Mouse (Mus musculus) cerebellum, adult 8-10 months (tissue): ENCODE measurements at regions not wholly inside any gene's neighbourhood (a gene's known extent, or its start where the extent isn't known, plus 50 kb on each side); places are given as distances from the start of the nearest gene placed in this dataset.

Experiments
- DNase-seq: peaks from one replicate; pipeline ENCODE4 v3.0.0; 2022

GRCm38 (mm10) chr3:148656187-148656586, 334.2 kb downstream of the Adgrl2 start:
- DNase-seq: no peak

DNA sequence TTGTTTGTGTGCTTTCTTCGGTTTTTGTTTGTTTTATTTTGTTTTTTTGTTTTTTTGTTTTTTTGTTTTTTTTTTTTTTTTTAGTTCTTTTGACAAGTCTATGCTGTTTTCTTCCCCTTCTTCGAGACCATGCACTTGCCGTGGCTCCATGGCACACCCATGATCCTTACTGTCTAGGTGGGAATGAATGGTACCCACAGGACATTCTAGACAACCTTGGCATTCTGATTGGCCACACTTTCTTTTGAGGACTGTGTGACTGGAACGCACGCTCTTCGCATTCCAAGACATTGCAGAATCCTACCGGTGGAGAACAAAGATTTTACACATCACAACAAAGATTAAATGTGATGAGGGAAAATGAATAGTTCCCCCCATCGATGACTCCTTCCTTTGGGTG, 340.1 kb downstream of the Adgrl2 start:
- DNase-seq: no peak

DNA sequence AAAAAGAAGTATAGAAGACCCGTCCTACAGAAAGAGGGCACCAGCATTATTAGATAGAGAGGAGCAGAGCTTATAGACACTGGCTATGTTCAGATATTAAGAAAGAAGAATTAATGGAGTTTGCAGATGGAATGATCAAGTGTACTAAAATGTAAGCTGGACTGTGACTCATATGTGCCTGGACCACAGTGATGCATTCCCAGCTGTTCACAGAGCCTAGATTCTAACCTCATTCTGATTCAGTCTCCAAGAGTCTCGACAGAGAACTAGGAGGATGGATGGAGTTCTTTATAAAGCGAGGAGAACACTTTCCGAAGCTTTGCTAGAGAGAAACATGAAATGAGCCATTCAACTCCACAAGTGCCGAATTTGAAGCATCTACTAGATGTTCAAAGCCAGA, 345.4 kb downstream of the Adgrl2 start:
- DNase-seq: no peak

DNA sequence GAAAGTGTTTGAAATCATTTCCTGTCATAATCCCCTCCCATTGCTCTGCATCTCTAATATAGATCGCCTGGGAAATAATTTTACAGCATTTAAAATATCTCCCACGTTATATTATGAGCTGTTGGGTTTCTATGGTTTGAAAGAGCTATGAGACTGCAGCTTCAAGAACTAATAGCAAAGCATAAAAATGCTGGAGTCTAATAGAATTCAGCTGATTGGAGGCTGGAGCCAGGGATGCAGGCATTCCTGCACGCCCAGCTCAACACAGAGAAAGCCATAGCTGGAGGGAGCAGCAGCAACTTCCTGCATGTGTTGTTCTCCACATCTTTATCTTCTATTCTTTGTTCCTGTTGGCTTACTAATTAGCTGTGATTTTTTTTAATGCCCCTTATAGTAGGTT, 348.8 kb downstream of the Adgrl2 start:
- DNase-seq: no peak

DNA sequence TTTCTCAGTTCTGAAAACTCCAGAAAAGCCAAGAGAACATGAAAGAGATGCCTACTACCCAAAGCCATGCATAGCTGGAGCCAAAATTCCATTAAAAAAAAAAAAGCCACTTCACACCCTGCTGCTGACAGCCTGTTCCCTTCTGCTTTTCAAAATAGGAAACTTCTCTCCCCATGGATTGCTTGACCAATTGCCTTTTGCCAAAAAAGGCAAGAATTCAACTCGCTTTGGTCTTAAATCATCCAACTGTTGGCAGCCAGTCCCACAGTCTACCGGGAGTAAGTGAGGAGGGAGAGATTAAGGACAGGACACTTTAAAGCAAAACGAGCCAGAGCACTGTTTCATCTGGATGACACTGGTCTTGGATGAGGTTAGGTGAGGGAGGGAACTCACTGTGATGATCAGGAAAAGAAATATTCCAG, 349.7 kb downstream of the Adgrl2 start:
- DNase-seq: no peak

- DNase-seq: no peak
Observed at GRCm38 (mm10) chr3:148635101-148635500, 355.3 kb downstream of the Adgrl2 start.

DNA sequence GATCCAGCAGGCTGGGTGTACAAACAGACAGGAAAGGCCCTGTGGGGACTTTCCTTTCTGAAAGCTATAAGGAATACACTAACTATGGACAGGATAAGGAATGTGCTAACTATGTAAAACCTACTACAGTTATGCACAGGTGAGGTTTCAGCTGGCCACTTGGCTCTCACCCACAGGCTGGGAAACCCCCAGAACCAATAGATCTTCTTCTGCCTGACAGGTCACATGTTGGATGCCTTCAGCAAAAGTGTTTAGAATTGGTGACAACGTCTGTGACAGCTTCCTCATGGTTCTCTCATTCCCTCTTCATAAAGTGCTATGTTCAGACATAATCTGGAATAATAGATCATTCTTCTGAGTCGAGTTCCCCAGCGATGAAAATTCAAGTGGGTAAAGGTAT, 356.0 kb downstream of the Adgrl2 start:
- no peak for DNase-seq

- DNase-seq: no peak
Observed at GRCm38 (mm10) chr3:148633291-148633690, 357.1 kb downstream of the Adgrl2 start.

- no peak for DNase-seq
Observed at GRCm38 (mm10) chr3:148632449-148632848, 357.9 kb downstream of the Adgrl2 start.

- DNase-seq: no peak
Observed at GRCm38 (mm10) chr3:148631415-148632192, 358.8 kb downstream of the Adgrl2 start.

DNA sequence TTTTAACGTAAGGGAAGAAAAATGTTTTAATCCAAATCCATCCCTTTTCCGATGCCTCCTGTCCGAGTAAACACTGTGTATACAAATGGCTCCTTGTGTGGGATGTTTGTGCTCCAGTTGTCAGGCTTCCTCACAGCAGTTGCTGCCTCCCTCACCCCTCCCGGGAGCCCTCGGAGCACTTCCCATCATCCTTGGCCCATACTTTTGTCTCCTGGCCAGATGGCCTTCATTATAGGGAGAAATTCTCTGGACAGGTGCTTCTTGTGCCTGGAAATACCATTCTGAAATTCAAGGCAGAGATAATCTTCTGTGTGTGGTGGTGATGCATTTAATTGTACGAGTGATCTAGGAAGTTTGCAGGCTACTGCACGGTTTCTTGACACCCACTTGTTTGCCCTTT, 359.5 kb downstream of the Adgrl2 start:
- no peak for DNase-seq

GRCm38 (mm10) chr3:148614971-148615671, 375.2 kb downstream of the Adgrl2 start:
- no peak for DNase-seq

DNA sequence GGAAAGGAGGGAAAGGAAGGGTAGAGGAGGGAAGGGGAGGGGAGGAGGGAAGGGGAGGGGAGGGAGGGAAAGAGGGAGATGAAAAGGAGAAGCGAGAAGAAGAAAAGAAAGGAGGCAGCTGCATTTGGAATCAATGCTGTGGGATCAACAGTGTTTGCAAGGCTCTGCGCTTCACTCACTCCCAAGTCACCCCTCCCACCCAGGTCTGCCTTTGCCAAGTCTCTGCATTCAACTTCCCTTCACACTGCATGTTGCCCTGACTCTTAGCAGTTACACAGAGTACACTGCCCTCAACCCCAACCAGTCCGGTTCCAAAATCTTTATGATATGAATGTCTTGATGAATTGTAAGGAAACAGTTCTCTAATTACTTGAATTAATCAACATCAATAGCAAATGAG, 376.9 kb downstream of the Adgrl2 start:
- no peak for DNase-seq

DNA sequence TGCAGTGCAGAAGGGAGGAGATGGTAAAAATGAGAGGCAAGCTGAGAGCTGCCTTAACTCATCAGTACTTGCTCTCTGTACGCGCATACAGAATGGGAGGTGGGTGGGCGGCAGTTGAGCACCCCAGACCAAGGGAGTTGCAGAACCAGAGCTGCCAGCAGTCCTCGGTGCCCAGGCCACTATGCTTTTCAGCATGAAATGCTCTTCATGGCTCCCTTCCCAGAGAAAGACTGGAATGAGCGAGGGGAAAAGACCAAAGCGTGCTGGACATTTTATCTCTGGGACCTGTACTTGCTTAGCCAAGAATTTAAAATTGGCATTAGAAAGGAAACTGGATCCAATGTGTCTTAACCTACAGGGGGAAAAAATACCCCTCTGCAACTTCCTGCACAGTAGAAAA, 387.1 kb downstream of the Adgrl2 start:
- no peak for DNase-seq

DNA sequence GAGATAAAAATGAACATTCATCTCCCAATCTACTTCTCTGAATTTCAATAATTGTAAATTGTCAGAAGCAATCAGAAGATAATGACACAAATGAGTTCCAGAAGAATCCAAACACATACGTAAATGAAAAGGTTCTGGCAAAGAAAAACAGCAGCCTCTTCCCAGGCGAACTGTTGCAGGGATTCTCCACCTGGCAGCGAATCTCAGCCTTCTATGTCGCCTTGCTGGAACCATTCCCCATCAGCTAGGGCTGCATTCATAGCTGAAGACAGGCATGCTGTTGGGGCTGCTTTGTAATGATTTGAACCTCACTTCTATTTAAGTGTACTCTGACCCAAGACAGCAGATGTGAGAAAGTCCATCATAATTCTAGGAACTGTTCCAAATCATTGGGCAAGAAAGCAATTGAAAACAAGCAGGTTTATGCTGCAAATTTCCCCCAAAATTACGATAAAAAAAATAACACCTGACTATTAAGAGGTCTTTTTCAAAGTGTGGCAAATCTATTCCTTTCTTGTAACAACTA, 387.6 kb downstream of the Adgrl2 start:
- no peak for DNase-seq

DNA sequence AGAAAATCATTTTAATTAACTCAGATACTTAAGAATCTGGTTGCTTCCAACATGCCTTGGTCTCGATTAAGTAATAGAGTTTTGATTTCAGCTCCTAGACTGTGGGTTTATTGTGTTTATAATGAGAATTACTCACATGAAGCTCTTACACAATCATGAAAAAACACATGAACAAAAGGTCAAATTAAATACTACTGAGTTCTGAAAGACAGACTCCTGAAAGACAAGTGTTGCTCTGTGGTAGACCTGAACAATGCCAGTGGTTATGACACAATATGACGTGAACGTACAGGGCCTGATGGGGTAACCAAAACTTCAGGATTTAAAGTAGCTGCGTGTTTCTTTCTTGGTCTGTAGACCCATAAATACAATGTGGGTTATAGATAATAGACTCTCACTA, 394.8 kb downstream of the Adgrl2 start:
- DNase-seq: no peak

- DNase-seq: no peak
Observed at GRCm38 (mm10) chr3:148589556-148589955, 400.8 kb downstream of the Adgrl2 start.

DNA sequence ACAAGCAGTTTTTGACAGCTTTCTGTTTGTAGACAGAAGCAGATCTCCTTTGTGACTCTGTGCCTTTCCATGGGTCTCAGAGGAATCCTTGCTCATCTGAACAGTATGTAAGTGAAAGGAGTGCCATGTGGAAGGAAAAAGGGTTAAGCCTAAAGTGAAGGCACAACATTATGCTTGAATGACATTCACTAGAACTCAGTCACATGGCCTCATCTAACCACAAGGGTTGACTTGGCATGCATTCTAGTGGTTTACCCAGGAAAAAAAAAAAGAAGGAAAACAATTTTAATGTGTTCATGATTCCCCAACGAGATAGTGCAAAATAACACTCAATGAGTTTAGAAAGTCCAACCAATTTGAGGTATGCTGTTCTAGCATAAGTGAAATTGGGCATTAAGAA, 414.6 kb downstream of the Adgrl2 start:
- no peak for DNase-seq

DNA sequence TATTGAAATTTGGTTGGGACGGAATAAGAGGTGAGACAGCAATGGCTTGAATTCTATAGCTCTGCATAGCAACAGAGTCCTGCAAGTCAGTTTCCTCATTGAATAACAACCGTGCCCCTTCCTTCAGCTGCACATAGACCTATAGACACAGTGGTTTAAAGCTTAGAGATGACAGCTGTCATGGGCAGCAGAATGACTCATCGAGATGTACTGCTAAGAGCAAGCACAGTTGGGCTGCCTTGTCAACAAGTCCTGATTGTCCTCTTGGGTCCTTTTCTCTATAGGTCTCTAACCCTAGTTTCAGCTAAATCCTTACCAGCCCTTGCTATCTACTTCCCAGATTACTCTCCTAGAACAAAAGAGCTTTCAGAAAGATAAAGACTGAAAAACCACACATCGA, 417.9 kb downstream of the Adgrl2 start:
- no peak for DNase-seq

DNA sequence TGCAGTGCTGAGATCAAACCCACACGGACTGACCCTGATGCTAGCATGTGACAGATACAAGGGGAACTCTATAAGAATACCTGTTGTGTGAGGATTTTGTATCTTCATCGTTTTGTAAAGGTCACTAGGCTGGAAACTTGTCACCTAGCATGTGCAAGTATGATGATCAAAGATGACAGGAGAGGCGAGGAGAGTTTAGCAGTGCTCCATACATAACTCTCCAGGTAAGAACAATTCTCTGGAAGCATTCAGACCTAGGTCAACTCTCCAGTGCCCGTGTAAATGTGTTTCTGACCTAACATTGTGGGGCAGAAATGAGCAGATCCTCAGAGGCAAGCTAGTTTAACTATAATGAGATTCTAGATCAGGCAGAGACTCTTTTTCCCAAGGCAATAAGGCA, 425.6 kb downstream of the Adgrl2 start:
- DNase-seq: no peak

DNA sequence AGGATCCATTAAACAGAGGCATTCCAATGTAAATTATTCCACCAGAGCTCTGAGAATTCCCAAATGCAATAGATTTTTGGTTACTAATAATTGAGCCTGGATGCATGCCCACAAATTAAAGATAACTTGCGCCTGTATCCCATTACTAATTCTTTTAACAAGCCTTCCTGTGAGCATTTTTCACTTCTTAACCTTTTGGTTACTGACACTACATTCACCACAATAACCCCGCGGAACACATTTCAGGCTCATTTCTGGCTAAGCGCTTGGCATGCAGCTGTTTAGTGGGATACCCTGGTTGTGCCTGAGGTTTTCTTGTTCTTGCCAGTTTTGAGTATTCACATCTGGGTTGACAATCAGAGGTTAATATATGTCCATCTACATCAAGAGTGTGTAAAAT, 429.1 kb downstream of the Adgrl2 start:
- no peak for DNase-seq

DNA sequence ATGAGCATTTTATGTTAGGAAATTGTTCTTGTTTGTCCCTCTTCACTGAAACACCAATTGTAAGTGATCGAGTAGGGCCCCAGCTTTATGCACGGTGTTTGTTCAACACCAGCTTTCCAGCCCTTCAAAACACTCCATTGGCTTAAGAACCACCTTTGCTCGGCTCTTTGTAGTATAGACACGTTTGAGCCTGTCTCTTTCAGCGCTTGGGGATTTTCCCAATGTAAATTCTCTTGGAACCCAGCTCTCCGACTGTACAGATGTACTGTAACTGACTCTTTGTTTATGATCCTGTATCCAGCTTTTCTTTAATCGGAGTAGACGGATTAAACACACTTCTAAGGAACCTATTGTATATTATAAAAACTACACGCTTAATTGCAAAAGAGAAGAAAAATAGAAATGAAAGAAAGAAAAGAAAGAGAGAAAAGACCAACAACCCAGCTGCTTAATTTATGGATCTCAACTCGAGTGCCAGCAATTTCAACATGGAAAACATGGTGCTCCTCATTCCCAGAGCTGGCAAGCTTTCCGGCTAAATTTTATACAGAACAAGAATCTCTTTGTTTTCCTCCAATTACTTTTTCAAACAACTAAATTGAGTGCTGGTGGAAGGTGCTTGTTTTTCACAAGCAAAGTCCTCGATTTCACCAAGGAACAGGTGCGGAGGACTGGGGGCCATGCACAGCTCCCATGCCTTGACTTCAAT, 430.4 kb downstream of the Adgrl2 start:
- no peak for DNase-seq

DNA sequence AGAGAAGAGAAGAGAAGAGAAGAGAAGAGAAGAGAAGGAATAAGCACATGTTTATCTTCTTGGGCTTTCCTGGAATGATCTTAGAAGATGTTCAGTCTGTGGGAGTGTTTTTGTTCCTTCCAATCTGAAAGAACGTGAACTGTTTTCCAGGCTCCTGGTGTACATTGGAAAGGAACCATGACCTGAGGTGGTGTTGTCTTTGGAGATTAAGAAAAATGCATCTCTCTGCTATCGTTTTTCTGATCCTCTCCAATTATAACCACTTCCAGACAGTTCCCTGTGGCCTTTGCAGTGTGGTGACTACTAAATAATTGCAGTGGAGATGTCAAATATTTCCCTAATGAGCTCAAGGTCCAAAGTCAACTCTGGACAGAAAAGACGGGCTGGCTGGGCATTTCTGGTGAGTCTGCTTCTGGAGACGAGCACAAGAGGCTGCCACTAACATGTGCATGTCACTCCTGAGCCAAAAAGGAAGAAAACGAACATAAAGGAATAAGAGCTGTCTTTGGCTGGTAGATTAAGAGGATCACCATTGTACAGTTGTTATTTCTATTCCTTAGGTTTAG, 431.7 kb downstream of the Adgrl2 start:
- no peak for DNase-seq
